Mouse (Mus musculus) fibroblast of lung, adult 2 months (primary cell): ENCODE measurements at regions not wholly inside any gene's neighbourhood (a gene's known extent, or its start where the extent isn't known, plus 50 kb on each side); places are given as distances from the start of the nearest gene placed in this dataset.

Experiments
- DNase-seq: peaks from one replicate; pipeline ENCODE4 v3.0.0-alpha.2; 2011; ENCODE audit warnings: low read depth

DNA sequence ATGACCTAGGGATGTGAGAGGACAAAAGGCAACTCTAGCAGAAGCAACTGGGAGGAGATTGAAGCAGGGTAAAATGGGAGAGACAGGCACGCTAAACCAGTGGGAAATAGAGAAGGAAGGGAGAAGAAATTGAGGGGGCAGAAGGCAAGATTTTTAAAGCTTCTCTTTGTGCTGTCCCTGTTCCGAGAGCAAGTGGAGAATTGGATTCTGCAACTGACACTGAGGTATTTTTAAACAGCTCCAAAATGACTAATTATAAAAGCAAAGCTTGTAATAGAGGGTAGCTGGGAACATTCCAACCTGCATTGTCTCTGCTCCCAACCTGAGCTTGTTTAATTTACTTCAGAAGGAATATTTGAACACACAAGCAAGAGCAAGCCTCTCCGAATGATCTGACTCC is 460.7 kb upstream of the Mgmt start:
- no peak for DNase-seq

DNA sequence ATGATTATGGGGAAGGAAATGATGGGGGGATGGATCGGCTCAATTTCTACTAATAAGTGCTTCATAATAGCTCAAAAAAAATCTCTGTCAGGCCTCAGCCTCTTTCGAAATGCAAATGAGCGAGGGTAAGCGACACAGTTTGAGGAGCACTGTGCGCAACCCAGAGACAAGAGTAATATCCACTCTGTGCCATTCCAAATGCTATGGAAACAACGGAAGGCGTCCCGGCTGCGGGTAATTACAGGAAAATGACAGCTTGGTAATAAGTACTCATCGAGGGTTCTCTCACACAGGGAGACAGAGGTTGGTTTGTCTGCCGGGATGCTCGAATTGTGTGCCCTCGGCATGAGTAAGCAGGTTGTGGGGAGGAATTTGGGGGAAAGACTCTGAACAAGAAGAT is 459.9 kb upstream of the Mgmt start:
- DNase-seq: no peak

DNA sequence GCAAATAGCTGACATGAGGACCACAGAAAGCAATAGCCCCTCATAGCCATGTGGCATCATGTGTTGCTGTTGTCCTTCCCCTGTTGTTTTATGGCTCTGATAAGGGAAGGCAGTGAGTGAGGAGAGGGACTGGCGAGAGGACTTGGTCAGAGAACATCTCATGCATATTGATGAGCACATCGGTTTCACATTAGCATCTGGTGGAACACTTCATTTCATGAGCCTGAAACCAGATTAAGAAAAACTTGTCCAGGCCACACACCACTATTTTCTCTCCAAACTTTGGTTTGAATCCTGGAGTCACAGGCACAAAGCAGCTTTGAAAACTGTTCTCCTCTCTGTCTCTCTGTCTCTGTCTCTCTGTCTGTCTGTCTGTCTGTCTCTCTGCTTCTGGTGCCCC is 451.0 kb upstream of the Mgmt start:
- no peak for DNase-seq

DNA sequence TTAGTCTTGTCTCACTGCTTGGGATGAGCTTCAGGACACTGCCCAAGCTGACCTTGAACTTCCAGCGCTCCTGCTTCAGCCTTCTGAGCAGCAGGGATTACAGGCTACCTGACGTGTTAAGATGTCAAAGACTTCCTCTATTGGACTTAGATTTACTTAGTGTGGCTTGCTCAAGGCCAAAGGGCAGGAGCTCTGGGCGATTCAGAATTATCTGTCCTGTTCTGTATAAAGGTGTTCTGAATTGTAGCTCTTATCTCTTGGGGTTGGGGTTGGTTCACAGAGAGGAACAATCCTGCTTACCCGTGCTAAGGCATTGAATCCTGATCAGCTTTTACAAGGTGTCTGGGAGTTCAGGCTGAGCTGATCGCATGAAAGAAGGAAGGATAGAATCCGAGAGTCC is 449.3 kb upstream of the Mgmt start:
- DNase-seq: no peak

DNA sequence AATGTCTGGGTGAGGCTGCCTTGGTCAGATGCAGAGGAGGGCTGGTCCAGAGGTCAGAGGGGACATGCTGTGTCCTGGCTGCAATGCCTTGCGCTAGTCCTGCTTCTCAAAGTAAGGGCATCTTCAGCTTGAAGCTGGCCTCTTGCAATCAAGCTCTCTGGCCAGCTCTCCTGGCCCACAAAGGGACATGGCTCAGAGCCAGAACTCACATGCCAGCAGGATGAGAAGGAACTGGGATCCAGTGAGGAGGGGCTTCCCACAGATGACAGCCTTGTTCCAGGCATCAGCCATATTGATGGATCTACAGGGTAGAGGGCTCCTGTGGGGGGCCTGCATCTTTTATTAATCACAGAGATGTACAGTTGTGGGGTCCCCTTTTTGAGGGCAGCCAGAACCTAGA is 445.1 kb upstream of the Mgmt start:
- no peak for DNase-seq

DNA sequence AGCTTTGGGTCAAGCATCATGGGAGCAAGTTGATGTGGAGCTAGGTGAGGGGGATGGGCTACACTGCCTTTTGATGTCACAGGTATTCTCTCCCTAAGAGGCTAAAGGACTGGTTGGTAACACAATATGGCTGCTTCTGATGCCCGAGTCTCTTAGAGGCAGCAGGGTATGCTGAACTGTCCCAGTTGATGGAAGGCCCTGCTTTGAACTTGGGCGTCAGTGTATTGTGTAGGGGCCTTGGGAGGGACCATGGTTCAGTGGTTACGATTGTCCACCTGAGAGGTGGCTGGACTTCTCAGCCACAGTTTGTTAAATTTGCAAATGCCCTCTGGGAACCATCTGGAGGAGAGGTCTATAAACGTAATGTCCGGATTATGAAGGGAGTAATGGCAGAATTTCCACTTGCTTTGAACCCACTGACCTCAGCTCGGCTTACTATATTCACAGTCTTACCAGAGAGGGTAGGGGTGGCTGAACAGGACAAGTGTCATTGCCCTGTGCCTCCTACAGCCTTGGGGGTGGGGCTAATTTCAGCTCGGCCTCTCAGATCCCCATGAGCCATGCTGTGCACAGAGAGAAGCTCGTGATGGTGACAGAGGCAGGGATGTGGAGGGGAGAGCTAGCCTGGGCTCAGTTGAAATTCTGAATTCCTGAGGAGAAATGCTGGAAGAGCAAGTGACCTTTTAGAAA is 442.6 kb upstream of the Mgmt start:
- no peak for DNase-seq

DNA sequence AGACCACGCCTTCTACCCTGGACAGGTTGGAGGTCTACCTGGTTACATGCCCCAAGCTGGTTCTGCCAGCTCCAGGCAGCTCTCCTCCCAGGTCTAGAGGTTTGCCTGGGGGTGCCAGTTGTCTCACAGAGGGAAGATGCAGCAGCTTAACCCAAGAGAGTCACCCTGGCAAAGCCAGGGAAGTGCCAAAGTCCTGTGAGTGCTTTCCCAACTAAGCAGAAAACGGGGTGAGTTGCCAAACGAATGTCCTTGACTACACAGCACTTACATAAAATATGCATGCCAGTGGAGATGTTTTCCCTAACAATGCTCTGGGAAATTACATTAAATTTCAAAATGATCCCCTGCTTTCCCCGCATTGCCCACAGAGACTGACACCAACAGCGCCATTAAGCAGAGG is 441.9 kb upstream of the Mgmt start:
- DNase-seq: no peak

DNA sequence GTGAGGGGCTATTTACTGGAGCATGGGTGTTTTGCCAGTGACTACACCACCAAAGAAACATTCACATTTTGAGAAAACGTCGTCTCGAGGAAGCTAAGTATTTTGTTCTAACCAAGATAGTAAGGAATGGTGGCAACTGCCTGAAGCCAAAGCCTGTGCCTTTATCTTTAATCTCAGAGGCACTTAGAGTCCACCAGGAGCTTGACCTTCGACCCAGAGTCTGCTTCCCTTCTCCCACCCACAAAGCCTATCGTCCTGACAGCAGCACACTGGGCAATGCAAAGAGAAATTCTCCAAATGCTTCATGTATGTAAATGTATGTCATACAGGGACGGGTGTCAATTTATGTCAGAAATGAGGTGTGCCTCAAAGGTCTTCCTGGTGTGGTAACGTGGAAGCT is 437.2 kb upstream of the Mgmt start:
- DNase-seq: no peak

DNA sequence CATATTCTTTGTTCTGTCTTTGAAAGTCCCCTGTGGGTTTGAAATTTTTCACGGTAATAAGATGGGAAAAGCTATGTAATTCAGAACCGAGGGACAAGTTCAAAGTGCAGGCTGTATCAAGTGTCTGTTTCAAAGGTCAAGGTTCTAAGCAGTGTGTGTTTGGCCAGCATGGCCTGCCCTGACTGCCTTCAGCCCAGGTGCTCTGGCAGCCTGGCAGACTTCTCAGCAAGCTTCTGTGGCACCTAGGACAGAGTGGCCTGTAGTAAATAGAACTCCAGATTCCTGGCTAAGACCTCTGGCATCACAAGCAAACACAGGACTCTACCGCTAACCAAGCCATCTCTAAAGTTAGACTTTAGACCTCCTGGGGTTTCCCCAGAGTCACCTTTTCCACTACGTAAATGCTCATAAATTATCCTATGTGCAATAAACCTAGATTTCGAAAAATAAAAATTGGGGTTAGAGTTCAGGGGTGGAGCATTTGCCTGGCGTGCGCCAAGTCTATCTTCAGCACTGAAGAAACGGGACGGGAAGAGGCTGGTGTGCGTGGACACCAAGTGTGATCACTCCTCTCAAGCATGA is 436.5 kb upstream of the Mgmt start:
- DNase-seq: no peak

DNA sequence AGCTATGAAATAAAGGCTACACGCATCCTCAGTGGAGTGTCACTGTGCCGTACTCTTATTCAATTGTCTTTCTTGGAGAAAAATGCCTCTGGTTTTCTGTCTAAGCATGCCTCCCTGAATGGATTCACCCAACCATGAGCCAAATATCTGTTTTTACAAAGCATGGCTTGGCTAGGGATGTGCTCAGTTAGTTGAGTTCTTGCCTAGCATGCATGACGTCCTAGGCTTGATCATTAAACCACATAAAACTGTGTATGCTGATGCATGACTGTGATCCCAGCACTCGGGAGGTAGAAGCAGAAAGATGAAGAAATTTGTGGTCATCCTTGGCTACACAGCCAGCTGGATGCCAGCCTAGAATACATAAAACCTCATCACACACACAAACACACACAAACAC is 417.3 kb upstream of the Mgmt start:
- DNase-seq: no peak

DNA sequence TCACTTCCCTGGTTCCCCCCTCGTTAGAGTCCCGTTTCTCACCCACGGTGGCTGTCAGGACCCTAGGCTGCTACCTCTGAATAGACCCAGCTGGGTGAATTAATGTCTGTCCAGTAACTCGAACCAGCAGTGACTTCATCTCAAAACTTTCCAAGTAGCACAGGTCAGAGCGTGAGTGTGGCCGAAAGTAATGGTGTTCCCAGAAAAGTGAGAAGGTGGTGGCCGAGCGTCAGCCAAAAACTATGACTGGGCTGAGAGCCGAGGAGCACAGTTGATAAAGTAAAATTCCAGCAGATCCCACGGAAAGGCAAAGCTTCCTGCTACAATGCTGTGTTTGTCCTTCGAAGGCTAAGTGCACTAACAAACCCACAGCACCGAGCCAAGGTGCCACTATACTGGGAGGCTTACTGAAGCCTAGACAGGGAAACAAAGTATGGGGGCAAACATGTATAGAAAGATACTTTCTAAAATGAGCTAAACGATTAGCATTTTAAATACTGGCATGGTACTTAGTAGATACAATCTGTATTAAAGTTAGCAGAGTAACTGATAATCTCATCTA is 413.7 kb upstream of the Mgmt start:
- DNase-seq: no peak

DNA sequence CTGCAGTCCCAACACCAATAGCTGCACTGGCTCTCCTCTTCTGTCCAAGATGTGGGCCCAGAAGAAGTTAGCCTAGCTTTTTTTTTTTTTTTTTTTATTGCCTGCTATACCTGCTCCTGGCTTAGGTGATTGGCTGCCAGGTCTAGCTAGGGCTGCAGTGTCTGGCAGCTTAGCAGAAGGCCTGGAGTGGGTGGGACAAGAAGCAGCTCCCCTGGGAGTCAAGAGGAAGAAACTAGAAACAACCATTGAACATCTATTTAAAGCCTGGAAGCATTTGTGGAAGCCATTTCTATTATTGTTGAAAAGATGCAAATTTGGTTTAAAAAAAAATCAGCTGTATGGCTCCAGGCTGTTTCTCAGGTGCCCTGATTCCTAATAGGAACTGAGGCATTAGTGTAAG is 411.2 kb upstream of the Mgmt start:
- DNase-seq: no peak

DNA sequence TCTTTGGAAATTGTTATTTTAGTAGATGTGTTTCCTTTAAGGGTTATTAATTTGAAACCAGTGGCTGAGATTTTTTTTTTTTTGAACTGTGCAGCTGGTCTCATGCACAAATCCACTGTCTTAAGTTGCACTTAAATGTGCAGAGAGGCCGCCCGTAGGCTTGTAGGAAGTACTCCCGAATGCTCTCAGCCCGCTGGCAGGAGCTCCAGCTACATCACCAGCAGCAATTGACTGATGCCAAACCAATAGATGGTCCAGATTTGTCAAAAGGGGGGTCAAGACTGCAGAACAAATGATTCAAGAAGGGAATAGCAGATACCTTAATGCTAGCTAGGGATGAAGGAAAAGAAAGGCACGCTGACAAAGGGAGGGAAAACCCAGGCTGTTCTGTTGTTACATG is 406.9 kb upstream of the Mgmt start:
- no peak for DNase-seq

DNA sequence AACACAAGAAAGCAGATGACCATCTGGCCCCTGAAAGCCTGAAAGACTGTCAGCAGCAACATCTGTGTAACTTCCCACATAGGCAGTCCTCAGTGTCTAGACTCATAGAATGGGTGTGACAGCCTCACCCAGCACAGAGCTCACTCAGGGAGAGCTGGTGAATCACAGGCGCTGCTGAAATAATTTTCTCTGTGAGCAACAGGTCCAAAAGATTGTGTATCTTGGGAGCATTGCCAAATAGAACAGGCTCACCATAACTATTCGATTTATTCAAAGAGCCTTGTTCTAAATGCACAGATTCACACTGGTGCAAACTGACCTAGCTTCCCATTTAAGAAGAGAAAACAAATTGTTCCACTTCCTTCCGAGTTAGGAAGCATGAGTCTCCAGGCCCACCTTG is 399.6 kb upstream of the Mgmt start:
- no peak for DNase-seq

DNA sequence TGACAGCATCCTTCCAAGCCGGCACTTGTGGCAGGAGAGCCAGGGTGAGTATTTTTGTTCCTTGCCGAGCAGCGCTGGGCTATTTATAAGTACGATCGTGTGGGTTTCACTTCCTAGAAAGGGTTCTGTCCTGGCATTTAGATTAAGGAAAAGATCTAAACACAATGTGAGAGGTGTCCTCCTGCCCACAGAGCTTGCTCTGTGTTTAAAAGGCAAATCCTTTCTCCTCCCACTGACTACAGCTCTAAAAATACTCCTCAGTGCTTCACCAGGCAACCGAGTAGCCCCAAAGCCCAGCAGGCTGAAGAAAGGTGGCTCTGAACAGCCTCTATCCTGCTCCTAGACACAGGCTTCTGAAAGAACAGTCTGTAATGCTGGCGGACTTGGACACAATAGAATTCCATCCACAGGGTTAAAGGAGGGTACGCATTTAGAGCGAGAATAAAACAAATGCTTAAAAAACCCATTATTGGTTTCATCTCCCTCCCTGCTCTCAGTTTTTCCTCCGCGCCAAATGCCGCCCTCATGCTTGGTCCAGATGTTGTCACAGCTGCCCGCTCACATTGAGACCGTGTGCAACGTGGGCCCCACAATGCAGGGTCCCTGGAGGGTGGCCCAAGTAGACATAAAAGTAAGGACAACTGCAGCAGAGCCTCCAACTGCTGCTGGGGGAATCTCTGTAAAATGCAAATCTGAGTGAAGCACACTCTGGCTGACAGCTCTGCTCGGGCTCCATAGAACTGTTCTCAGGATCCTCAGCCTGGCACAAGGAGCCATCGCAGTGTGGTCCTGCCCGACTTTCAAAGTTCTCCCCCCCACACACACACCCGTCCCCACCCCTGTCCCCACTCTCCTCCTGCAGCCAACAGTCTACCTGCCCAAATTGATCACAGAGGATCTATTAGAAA is 397.8 kb upstream of the Mgmt start:
- no peak for DNase-seq

DNA sequence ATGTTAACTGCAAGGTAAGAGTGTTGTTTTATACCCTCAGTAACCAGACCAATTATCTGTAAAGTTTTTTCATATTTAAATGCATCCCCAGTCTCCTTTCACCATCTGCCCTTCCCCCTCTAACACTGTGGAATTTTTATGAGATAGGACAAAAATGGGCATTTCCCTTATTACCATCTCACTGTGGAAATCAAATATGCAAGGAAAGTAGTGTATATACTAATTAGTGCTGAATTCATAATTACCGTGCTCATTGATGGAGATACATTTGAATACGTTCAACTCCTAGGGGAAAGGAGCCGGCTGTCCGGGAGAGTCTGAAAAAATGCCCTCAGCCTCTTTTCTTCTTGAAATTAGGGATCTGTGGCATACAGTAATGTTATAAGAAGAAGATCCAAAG is 394.4 kb upstream of the Mgmt start:
- no peak for DNase-seq

DNA sequence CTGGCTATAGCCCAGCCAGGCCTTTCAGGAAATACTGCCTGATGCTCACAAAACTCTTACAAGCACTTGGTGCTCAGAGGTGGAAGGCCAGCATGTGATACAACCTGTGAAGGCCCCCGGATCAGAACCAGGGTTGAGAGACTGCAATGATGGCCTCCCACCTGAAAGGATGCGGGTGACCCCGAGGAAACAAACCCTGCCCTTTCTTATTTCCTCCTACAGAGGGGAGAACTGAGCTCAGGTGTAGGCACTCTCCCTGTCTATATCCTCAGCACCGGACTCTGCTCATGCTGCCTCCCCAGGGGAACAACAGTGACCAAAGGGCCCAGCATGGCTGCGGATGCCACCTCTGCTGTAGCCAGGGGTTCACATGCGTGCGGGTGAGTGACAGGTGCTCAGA is 393.3 kb upstream of the Mgmt start:
- DNase-seq: no peak

DNA sequence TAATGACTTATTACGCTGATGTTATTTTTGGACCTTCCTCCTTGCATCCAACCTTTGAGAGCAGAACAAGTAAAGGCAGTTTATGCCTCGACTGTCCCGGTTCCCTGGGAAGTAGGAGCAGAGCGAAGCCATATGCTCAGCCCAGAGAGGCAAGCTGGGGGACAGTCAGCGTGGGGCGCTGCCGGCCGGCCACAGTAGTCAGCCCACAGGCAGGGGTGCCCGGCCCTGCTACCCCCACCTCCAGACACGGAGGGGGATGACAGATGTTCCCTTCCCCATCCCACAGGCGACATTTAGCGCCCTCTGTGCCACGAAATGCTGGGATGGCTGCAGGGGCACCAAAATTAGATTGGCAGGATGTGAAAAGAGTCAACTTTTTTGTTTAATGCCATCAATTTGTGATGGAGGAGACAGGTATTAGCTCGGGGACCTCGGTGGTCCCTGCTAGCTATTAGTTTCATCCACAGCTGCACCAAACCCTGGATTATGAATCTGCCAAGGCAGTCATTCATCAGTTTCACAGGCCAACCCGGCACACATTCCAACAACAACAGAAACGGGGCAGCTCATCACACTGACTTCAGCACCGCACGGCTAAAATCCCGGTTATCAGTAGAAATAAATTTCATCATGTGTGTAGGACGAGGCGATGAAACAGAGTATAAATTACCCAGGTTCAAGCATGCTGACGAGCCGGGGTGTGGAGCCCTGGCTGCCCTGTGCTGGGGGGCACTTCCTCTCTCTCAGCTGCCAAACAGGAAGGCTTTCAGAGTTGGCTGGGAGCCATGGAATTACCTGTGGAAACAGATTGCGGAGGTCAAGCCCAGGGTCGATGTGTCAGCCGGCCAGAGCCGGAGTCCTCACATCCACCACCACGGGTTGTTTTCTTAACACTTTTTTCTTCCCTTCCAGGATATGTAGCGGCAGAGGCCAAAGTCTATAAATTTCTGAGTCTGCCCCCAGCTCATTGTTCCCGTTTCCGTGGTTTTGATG is 392.3 kb upstream of the Mgmt start:
- DNase-seq: no peak

DNA sequence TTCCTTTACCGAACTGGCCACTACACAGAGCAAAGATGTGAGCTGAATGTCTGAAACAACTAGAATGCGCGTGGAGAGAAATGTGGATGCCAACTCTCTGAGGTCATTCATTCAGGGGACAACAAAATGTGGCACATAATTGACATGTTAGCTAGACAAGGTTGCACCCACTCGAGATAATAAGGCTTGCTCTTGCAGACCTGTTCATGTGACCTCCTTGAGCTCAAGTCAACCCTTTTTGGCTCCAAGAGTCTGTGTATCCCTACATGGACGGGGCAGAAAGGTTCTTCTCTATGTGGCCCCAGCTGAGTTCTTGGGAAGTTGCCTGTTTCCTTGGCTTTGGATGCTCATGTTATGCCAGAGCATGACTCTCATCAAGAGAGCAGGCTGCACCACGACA is 383.0 kb upstream of the Mgmt start:
- no peak for DNase-seq

DNA sequence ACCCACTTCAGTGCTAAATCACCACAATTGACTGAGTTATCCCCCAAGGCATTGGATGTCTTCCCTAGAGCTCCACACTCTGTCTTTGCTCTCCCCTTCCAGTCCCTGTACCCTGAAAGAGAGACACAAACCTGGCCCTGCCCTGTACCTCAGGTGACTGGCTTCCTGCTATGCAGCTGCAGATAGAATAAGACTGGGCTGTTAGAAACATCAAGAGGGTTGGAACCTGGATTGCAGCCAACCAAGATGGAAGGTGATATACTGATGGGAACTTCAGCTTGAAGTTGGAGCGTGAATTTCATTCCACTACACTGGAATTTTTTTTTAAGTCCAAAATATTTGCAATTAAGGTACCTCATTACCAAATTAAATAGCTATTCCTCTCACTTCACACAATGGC is 379.0 kb upstream of the Mgmt start:
- no peak for DNase-seq

DNA sequence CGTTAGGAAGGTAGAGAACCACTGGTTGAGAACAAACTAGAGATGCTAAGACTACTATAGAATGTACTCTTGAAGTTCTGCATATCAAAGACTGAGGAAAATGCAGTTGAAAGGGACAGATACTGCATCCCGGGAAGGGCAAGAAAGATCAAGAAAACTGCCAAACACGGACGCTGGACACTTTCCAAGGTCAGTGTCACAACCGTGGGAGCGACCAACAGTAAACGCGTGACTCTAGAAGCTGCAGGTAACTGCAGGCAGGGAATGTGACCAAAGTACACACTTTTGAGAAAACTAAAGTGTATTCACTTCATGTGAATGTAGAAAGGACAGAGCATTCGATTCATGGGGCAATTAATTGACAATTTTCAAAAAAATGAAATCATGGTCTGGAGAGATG is 368.6 kb upstream of the Mgmt start:
- no peak for DNase-seq
